Mouse (Mus musculus) left cerebral cortex, adult 11 months (tissue): ENCODE data around the gene Zfpm1.

ENCODE experiments used
- DNase-seq: peaks from one replicate; pipeline ENCODE4 v3.0.0; 2022; ENCODE audit warnings: low spot score

Zfpm1 gene

GRCm38 (mm10) chr8:122376365-122377231, 94.7 kb downstream of the Zfpm1 start, which contains the start of gene Zc3h18:
TSS of gene Zc3h18 (plus strand) at chr8:122376609.
- DNase-seq, result peak; percentile 99

GRCm38 (mm10) chr8:122383039-122383438, 101.1 kb downstream of the Zfpm1 start:
- no peak for DNase-seq
